Mouse (Mus musculus) gastrocnemius, postnatal 14 days (tissue): ENCODE measurements around the gene Atp2a1. TPM values are rescaled to one million over a fixed set of nuclear protein-coding genes. Genes with fewer than 3 reads are reported as not detected.
"Not testable (repeated sequence)": the region's sequence is repeated elsewhere in the genome, so short reads cannot be mapped to it uniquely, and the experiment has no call there.

ENCODE experiments used
- DNase-seq: peaks from one replicate; pipeline ENCODE4 v3.0.0; 2021; ENCODE audit warnings: mixed read lengths
- intact Hi-C: fragments of 180-260 bp; cut with DNase I; formaldehyde crosslinking; loops from one replicate; pipeline ENCODE4 v1.15.1; 2025; ENCODE audit warnings: low total_unique reads
- long read RNA-seq, 2 experiments: library from polyadenylated mRNA; stranded (forward); transcript quantifications; one replicate each; pipeline ENCODE4 v2.0.0; 2021
- total RNA-seq, 2 experiments: library from RNA; stranded (reverse); gene quantifications; 2 replicates each; pipeline ENCODE4 v1.2.3; 2021

The Atp2a1 gene
- over 10,000 TPM; 16,285 to 17,681 TPM for total RNA-seq
- long read RNA-seq, experiment 1, transcript Atp2a1-202 (5 exons, 681 nt): major isoform, 5 of 102,580 reads
- long read RNA-seq, experiment 1, partial matches to known transcripts: 5,064 of 102,580 reads
- long read RNA-seq, experiment 1, other reads (novel, unspliced or antisense): 97,511 of 102,580 reads
- long read RNA-seq, experiment 2, transcript Atp2a1-202 (5 exons, 681 nt): major isoform, 5 of 144,343 reads
- long read RNA-seq, experiment 2, partial matches to known transcripts: 5,026 of 144,343 reads
- long read RNA-seq, experiment 2, other reads (novel, unspliced or antisense): 139,312 of 144,343 reads

DNA sequence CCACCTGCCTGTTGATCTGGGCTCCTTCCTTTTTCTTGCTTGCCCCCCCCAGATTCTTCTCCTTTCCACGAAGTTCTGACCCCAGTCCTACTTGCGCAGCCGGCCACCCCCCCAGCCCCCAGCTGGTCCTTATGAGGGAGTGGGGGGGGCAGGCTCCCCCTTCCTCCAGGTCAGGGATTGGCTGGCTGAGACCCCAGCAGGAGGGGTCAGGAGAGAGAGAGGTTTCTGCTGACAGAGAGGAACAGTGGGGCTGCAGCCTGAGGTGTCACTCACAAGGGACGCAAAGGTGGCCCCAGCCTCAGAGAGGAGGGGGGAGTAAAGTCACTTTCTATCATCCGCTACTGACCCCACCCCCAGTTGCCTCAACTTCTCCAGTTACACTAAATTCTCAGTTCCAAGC lies at the start of gene Atp2a1:
Gene Atp2a1, minus strand, starts transcription at position 105 of the 400 bp plus-strand sequence.
- intact Hi-C loops: no loop called here
- DNase-seq: peak; percentile 84

GRCm38 (mm10) chr7:126511287-126511686 lies 48.4 kb upstream of the Atp2a1 start:
- DNase-seq: no peak
- intact Hi-C loops: no loop called here

GRCm38 (mm10) chr7:126507126-126507778 lies 44.3 kb upstream of the Atp2a1 start:
- intact Hi-C loops: no loop called here
- no peak for DNase-seq

- intact Hi-C loops: no loop called here
- no peak for DNase-seq
Observed at GRCm38 (mm10) chr7:126504913-126505312, 42.0 kb upstream of the Atp2a1 start.

GRCm38 (mm10) chr7:126503273-126503878 lies 40.5 kb upstream of the Atp2a1 start, which contains the start of gene Atxn2l:
Gene Atxn2l, minus strand, starts transcription at chr7:126503437.
- peak; percentile 99 for DNase-seq
- intact Hi-C loops: no loop called here

GRCm38 (mm10) chr7:126502751-126503150 lies 39.8 kb upstream of the Atp2a1 start:
- DNase-seq: no peak

GRCm38 (mm10) chr7:126502023-126502741 lies 39.3 kb upstream of the Atp2a1 start:
- intact Hi-C loops: no loop called here
- peak; percentile 94 for DNase-seq

More at GRCm38 (mm10) chr7:126502751-126503150, 39.8 kb upstream of the Atp2a1 start:
- intact Hi-C loops: no loop called here

DNA sequence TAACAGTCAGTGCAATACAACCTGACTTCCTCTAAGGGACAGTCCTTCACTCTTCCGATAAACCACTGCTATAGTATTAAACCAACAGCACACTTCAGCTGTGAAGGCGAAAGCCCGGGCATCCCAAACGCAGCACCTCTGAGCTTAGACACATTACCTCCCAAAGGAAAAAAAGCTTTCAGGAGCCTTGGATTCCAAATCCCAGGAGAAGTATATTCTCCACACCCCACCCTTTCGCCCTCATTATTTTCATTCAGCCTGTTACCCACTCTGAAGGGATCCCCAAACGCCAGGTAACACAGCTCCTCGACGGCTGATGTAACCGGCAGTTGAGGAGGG lies 38.7 kb upstream of the Atp2a1 start:
- intact Hi-C loops: no loop called here
- no peak for DNase-seq

DNA sequence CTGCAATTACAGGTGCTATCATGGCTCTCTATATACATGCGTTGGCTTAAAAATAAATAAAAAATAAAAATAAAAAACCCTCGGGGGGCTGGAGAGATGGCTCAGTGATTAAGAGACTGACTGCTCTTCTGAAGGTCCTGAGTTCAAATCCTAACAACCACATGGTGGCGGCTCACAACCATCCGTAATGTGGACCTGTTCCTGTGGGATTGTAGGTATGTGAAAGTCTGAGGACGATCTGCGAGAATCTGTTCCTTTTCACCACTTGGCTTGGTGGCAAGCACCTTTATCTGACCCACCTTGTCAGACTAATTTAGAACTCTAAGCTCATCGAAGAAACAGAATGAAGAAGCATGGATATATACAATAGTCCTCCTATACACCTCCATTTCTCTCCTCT lies 36.5 kb upstream of the Atp2a1 start:
- no peak for DNase-seq

GRCm38 (mm10) chr7:126497966-126498365 lies 35.1 kb upstream of the Atp2a1 start:
- intact Hi-C loops: no loop called here
- DNase-seq: no peak

More for the DNA sequence above, 36.5 kb upstream of the Atp2a1 start:
- intact Hi-C loops: no loop called here

GRCm38 (mm10) chr7:126496475-126496874 lies 33.6 kb upstream of the Atp2a1 start:
- DNase-seq: no peak
- intact Hi-C loops: no loop called here

DNA sequence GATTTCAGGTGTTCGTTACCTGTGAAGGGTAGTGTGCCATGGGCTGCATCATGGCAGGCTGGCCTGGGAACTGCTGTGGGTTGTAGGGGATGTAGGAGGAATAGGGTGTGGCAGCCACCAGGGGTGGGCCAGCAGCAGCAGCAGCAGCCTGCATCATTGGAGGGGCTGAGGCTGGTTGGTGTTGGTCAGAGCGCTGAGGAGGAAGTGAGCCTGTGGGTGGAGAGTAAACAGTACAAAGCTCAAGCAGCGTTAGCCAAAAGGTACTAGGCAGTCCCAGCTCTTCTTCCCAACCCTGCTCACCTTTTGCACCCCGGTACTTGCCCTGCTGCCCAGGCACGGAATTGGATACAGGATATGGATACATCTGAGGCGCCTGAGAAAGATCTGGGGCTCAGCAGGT lies 31.2 kb upstream of the Atp2a1 start:
- intact Hi-C loops: no loop called here
- no peak for DNase-seq

- intact Hi-C loops: no loop called here
- no peak for DNase-seq
Observed at GRCm38 (mm10) chr7:126491973-126492372, 29.1 kb upstream of the Atp2a1 start.

DNA sequence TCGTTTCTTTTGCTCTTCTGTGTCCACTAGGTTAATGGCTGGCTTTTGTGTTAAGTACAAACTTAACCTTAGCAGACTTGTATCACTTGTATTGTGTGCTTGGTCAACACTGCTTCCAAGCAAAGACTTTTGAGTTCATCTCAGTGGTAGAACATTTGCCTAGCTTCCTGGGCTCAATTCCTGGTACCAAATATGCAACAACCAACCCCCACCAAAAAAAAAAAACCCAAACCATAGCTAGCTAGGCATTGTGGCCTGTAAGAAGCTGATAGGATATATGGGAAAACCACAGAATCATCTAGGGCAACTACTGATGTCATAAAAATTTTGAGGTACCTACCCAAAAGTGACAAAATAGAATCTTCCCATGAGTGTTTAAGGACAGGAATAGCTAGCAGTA lies 28.1 kb upstream of the Atp2a1 start:
- no peak for DNase-seq
- intact Hi-C loops: no loop called here

DNA sequence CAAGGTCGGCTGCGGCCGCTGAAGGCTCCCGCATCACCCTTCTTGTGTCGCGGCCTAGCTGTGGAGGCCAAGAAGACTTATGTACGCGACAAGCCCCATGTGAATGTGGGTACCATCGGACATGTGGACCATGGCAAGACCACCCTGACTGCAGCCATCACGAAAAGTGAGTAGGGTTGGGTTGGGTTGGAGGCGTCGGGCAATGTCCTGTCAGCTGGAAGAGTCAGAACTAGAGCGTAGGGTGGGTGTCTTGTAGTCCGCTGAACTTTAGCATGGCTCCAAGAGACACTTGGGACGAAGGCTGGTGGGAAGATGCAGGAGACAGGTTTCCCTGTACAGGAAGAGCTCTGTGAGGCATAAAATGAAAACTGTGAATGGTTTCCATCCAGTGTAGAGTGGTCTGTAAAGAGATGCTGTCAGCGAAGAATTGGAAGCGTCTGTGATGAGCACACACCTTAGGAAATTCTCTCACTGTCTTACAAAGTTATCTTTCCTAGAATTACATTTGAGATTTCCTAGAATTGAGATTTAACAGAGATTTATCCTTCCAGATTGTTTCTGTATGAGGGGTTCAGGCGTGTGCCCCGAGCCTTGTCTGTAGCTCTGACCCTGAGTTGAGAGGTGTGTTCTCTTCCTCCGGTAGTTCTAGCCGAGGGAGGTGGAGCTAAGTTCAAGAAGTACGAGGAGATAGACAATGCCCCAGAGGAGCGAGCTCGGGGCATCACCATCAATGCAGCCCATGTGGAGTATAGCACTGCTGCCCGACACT lies 24.9 kb upstream of the Atp2a1 start:
- DNase-seq, intact Hi-C loops: not testable (repeated sequence)

DNA sequence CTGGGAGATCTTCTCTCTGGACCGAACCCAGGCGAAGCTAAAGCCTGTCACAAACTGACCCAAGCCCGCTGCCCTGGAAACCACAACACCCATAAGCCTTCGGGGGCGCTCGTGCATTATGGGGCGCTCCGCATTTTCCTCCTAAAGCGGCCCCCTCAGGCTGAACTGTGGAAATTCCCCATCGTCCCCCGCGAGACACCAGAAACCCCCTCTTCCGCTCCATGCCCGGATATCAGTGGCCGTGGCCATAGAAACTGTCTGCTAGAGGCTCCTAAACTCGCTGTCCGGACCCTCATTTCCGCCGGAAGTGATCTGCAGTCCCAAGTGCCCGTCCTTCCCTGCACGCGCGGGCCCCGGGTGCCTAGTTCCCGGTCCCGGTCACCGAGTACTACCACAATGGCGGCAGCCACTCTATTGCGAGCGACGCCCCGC lies 24.2 kb upstream of the Atp2a1 start, which contains the start of gene Tufm:
Gene Tufm, plus strand, starts transcription at position 310 of the 432 bp plus-strand sequence.
- intact Hi-C loops: no loop called here

DNA sequence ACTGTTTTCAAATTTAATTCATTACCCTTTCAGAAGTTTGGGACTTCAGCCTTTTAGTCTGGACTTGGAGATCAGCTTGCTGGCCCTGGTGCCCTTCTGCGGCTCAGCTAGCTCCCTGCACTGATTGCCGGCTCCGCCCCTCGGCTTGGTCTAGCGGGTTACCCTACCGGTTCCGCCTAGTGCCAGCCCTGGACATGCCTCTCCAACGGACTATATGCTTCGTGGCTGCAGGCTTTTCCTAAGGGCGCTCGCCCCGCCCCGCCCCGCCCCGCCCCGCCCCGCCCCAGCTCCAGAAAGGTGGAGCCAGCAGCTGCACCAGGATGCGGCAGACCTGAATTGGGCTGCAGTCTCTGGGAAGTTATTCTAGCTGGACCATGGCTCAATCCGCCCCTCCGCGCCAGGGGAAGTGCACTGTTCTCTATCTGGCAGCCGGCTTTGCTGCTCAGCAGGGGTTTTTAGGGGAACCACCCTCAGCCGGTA lies 19.5 kb upstream of the Atp2a1 start:
- peak; percentile 88 for DNase-seq
- intact Hi-C loops: loop anchor here (5.0 kb wide), 1 partner anchor 85 kb away; the partner anchor contains the start of gene Nfatc2ip

More for the DNA sequence above, 24.2 kb upstream of the Atp2a1 start, which contains the start of gene Tufm:
- DNase-seq: peak; percentile 96

- intact Hi-C loops: loop anchor here (5.0 kb wide), 1 partner anchor 84 kb away; the partner anchor contains the start of gene Nfatc2ip
- no peak for DNase-seq
Observed at GRCm38 (mm10) chr7:126481699-126482098, 18.8 kb upstream of the Atp2a1 start.
